Mouse (Mus musculus): ENCODE data around the gene Eea1. TPM values are rescaled to one million over a fixed set of nuclear protein-coding genes. Genes with fewer than 3 reads are reported as not detected.

Eea1 gene
- polyA plus RNA-seq, 1 experiment from 2014 or later: 24.0 TPM

GRCm38 (mm10) chr10:95940901-95941767 is 684 bp downstream of the Eea1 start:
- 7% methylated on average over 29 of the region's 69 CpGs for whole genome bisulfite sequencing
- Histone ChIP-seq H3K9ac (ENCODE audit: low read depth, low read length) (peak overlapping the region; percentile 87), H3K36me3 (ENCODE audit: control insufficient read depth, insufficient read depth, low read length) (no peaks in the 10 kb centered on the region), H3K4me1 (ENCODE audit: control insufficient read depth, insufficient read depth, low read length) (peaks cover 15% of the 10 kb centered on the region), H3K27me3 (replicated peaks; ENCODE audit: control insufficient read depth, insufficient read depth, low read length) (no peaks in the 10 kb centered on the region), H3K27ac (replicated peaks; ENCODE audit: low read depth, low read length) (peak overlapping the region; percentile 90), H3K4me2 (ENCODE audit: low read depth, low read length) (peak overlapping the region; percentile 79), H3K9me3 (ENCODE audit: control insufficient read depth, low read length) (no peaks in the 10 kb centered on the region), H3K4me3 (ENCODE audit: low read depth, low read length) (peak overlapping the region; percentile 91)
- ATAC-seq (ENCODE audit: low read depth) (peak; percentile 86), DNase-seq (ENCODE audit: low spot score) (peak; percentile 66)

- H3K9ac ChIP-seq (ENCODE audit: low read depth, low read length): no peak overlapping the region; the same call in 1 of the 2 replicates
- no peaks in the 10 kb centered on the region for H3K9me3 ChIP-seq (ENCODE audit: control insufficient read depth, low read length)
- no peaks in the 10 kb centered on the region for H3K36me3 ChIP-seq (ENCODE audit: control insufficient read depth, insufficient read depth, low read length)
- peak overlapping the region; percentile 79 for H3K4me2 ChIP-seq (ENCODE audit: low read depth, low read length)
- no peaks in the 10 kb centered on the region for H3K27me3 ChIP-seq (replicated peaks; ENCODE audit: control insufficient read depth, insufficient read depth, low read length)
- no peak overlapping the region for H3K27ac ChIP-seq (replicated peaks; ENCODE audit: low read depth, low read length)
- DNase-seq (ENCODE audit: low spot score) (no peak), ATAC-seq (ENCODE audit: low read depth) (no peak)
- 43% methylated on average over 6 of the region's 6 CpGs for WGBS
- peak overlapping the region; percentile 91 for H3K4me3 ChIP-seq (ENCODE audit: low read depth, low read length)
- H3K4me1 ChIP-seq (ENCODE audit: control insufficient read depth, insufficient read depth, low read length): peaks cover 15% of the 10 kb centered on the region
Measured at GRCm38 (mm10) chr10:95941768-95942425, 1.4 kb downstream of the Eea1 start.

- Histone ChIP-seq H3K27me3 (replicated peaks; ENCODE audit: control insufficient read depth, insufficient read depth, low read length) (no peaks in the 10 kb centered on the region), H3K27ac (replicated peaks; ENCODE audit: low read depth, low read length) (no peak overlapping the region), H3K4me2 (ENCODE audit: low read depth, low read length) (no peak overlapping the region), H3K36me3 (ENCODE audit: control insufficient read depth, insufficient read depth, low read length) (no peaks in the 10 kb centered on the region), H3K9ac (ENCODE audit: low read depth, low read length) (no peak overlapping the region), H3K4me3 (ENCODE audit: low read depth, low read length) (no peak overlapping the region), H3K4me1 (ENCODE audit: control insufficient read depth, insufficient read depth, low read length) (peaks cover 11% of the 10 kb centered on the region), H3K9me3 (ENCODE audit: control insufficient read depth, low read length) (no peaks in the 10 kb centered on the region)
- no peak for ATAC-seq (ENCODE audit: low read depth)
- DNase-seq (ENCODE audit: low spot score): no peak
- WGBS: 84% methylated on average over 1 of the region's 1 CpGs
Measured at GRCm38 (mm10) chr10:95945086-95945485, 4.6 kb downstream of the Eea1 start.

GRCm38 (mm10) chr10:95949410-95949809 is 9.0 kb downstream of the Eea1 start:
- ATAC-seq (ENCODE audit: low read depth) (no peak), DNase-seq (ENCODE audit: low spot score) (no peak)
- Histone ChIP-seq H3K4me3 (ENCODE audit: low read depth, low read length) (no peak overlapping the region), H3K27ac (replicated peaks; ENCODE audit: low read depth, low read length) (no peak overlapping the region), H3K9ac (ENCODE audit: low read depth, low read length) (no peak overlapping the region), H3K4me1 (ENCODE audit: control insufficient read depth, insufficient read depth, low read length) (no peaks in the 10 kb centered on the region), H3K27me3 (replicated peaks; ENCODE audit: control insufficient read depth, insufficient read depth, low read length) (no peaks in the 10 kb centered on the region), H3K4me2 (ENCODE audit: low read depth, low read length) (no peak overlapping the region), H3K36me3 (ENCODE audit: control insufficient read depth, insufficient read depth, low read length) (no peaks in the 10 kb centered on the region), H3K9me3 (ENCODE audit: control insufficient read depth, low read length) (no peaks in the 10 kb centered on the region)
- 92% methylated on average over 3 of the region's 3 CpGs for WGBS

- H3K9me3 ChIP-seq (ENCODE audit: control insufficient read depth, low read length): no peaks in the 10 kb centered on the region
- 92% methylated on average over 5 of the region's 5 CpGs for WGBS
- H3K27ac ChIP-seq (replicated peaks; ENCODE audit: low read depth, low read length): no peak overlapping the region
- no peaks in the 10 kb centered on the region for H3K4me1 ChIP-seq (ENCODE audit: control insufficient read depth, insufficient read depth, low read length)
- no peak overlapping the region for H3K9ac ChIP-seq (ENCODE audit: low read depth, low read length)
- no peaks in the 10 kb centered on the region for H3K36me3 ChIP-seq (ENCODE audit: control insufficient read depth, insufficient read depth, low read length)
- no peaks in the 10 kb centered on the region for H3K27me3 ChIP-seq (replicated peaks; ENCODE audit: control insufficient read depth, insufficient read depth, low read length)
- H3K4me2 ChIP-seq (ENCODE audit: low read depth, low read length): no peak overlapping the region
- no peak overlapping the region for H3K4me3 ChIP-seq (ENCODE audit: low read depth, low read length)
- DNase-seq (ENCODE audit: low spot score) (no peak), ATAC-seq (ENCODE audit: low read depth) (no peak)
Measured at GRCm38 (mm10) chr10:95950194-95950593, 9.7 kb downstream of the Eea1 start.

GRCm38 (mm10) chr10:95950797-95951196 is 10.3 kb downstream of the Eea1 start:
- no peak for DNase-seq (ENCODE audit: low spot score)
- no peaks in the 10 kb centered on the region for H3K9me3 ChIP-seq (ENCODE audit: control insufficient read depth, low read length)
- no peaks in the 10 kb centered on the region for H3K4me1 ChIP-seq (ENCODE audit: control insufficient read depth, insufficient read depth, low read length)
- H3K9ac ChIP-seq (ENCODE audit: low read depth, low read length): no peak overlapping the region
- H3K27ac ChIP-seq (replicated peaks; ENCODE audit: low read depth, low read length): no peak overlapping the region
- no peak overlapping the region for H3K4me2 ChIP-seq (ENCODE audit: low read depth, low read length)
- no peaks in the 10 kb centered on the region for H3K27me3 ChIP-seq (replicated peaks; ENCODE audit: control insufficient read depth, insufficient read depth, low read length)
- no peak for ATAC-seq (ENCODE audit: low read depth)
- H3K36me3 ChIP-seq (ENCODE audit: control insufficient read depth, insufficient read depth, low read length): no peaks in the 10 kb centered on the region
- 88% methylated on average over 4 of the region's 4 CpGs for WGBS
- no peak overlapping the region for H3K4me3 ChIP-seq (ENCODE audit: low read depth, low read length)

- H3K4me1 ChIP-seq (ENCODE audit: control insufficient read depth, insufficient read depth, low read length): no peaks in the 10 kb centered on the region
- 85% methylated on average over 2 of the region's 2 CpGs for WGBS
Measured at GRCm38 (mm10) chr10:95951346-95951745, 10.9 kb downstream of the Eea1 start.

GRCm38 (mm10) chr10:95956629-95957028 is 16.2 kb downstream of the Eea1 start:
- no peak for ATAC-seq (ENCODE audit: low read depth)
- Histone ChIP-seq H3K4me2 (ENCODE audit: low read depth, low read length) (no peak overlapping the region), H3K9me3 (ENCODE audit: control insufficient read depth, low read length) (no peaks in the 10 kb centered on the region), H3K27ac (replicated peaks; ENCODE audit: low read depth, low read length) (no peak overlapping the region), H3K36me3 (ENCODE audit: control insufficient read depth, insufficient read depth, low read length) (no peaks in the 10 kb centered on the region), H3K4me3 (ENCODE audit: low read depth, low read length) (no peak overlapping the region), H3K9ac (ENCODE audit: low read depth, low read length) (no peak overlapping the region), H3K4me1 (ENCODE audit: control insufficient read depth, insufficient read depth, low read length) (no peaks in the 10 kb centered on the region), H3K27me3 (replicated peaks; ENCODE audit: control insufficient read depth, insufficient read depth, low read length) (no peaks in the 10 kb centered on the region)
- no peak for DNase-seq (ENCODE audit: low spot score)
- WGBS: 90% methylated on average over 2 of the region's 2 CpGs

More at GRCm38 (mm10) chr10:95951346-95951745, 10.9 kb downstream of the Eea1 start:
- Histone ChIP-seq H3K27ac (replicated peaks; ENCODE audit: low read depth, low read length) (no peak overlapping the region), H3K36me3 (ENCODE audit: control insufficient read depth, insufficient read depth, low read length) (no peaks in the 10 kb centered on the region), H3K27me3 (replicated peaks; ENCODE audit: control insufficient read depth, insufficient read depth, low read length) (no peaks in the 10 kb centered on the region), H3K4me2 (ENCODE audit: low read depth, low read length) (no peak overlapping the region), H3K4me3 (ENCODE audit: low read depth, low read length) (no peak overlapping the region), H3K9me3 (ENCODE audit: control insufficient read depth, low read length) (no peaks in the 10 kb centered on the region), H3K9ac (ENCODE audit: low read depth, low read length) (no peak overlapping the region)
- DNase-seq (ENCODE audit: low spot score) (peak; percentile 34), ATAC-seq (ENCODE audit: low read depth) (no peak)

Data from embryonic facial prominence, embryonic 14.5 days (tissue).